Mouse (Mus musculus): ENCODE measurements around the gene Mbnl1. TPM values are rescaled to one million over a fixed set of nuclear protein-coding genes. Genes with fewer than 3 reads are reported as not detected.

Mbnl1 gene
- polyA plus RNA-seq, 1 experiment from 2014 or later = 76.3 TPM

- no peak for ATAC-seq (ENCODE audit: low read depth)
- Histone ChIP-seq H3K9me3 (ENCODE audit: control insufficient read depth, low read length) (no peaks in the 10 kb centered on the region), H3K36me3 (ENCODE audit: control insufficient read depth, insufficient read depth, low read length) (no peaks in the 10 kb centered on the region), H3K4me2 (ENCODE audit: low read depth, low read length) (peak overlapping the region; percentile 46), H3K27ac (ENCODE audit: low read depth, low read length) (no peak overlapping the region), H3K4me3 (ENCODE audit: low read depth, low read length) (no peak overlapping the region), H3K27me3 (ENCODE audit: control insufficient read depth, insufficient read depth, low read length) (no peaks in the 10 kb centered on the region), H3K9ac (replicated peaks; ENCODE audit: low read depth, low read length) (no peak overlapping the region), H3K4me1 (ENCODE audit: control insufficient read depth, insufficient read depth, low read length) (peaks cover 27% of the 10 kb centered on the region)
- WGBS = 54% methylated on average over 2 of the region's 2 CpGs
These were observed 59.2 kb downstream of the Mbnl1 start for GRCm38 (mm10) chr3:60531826-60532225.

- 22% methylated on average over 3 of the region's 3 CpGs for WGBS
- H3K27me3 ChIP-seq (ENCODE audit: control insufficient read depth, insufficient read depth, low read length) = no peaks in the 10 kb centered on the region
- ATAC-seq (ENCODE audit: low read depth) = no peak
These were observed 62.6 kb downstream of the Mbnl1 start for GRCm38 (mm10) chr3:60535224-60535623.

GRCm38 (mm10) chr3:60537063-60537462, 64.4 kb downstream of the Mbnl1 start:
- Histone ChIP-seq H3K36me3 (ENCODE audit: control insufficient read depth, insufficient read depth, low read length) (no peaks in the 10 kb centered on the region), H3K4me1 (ENCODE audit: control insufficient read depth, insufficient read depth, low read length) (no peaks in the 10 kb centered on the region), H3K27me3 (ENCODE audit: control insufficient read depth, insufficient read depth, low read length) (no peaks in the 10 kb centered on the region), H3K27ac (ENCODE audit: low read depth, low read length) (no peak overlapping the region), H3K4me3 (ENCODE audit: low read depth, low read length) (no peak overlapping the region), H3K9ac (replicated peaks; ENCODE audit: low read depth, low read length) (no peak overlapping the region), H3K9me3 (ENCODE audit: control insufficient read depth, low read length) (no peaks in the 10 kb centered on the region), H3K4me2 (ENCODE audit: low read depth, low read length) (no peak overlapping the region)
- ATAC-seq (ENCODE audit: low read depth) = no peak
- WGBS = 82% methylated on average over 2 of the region's 2 CpGs

More at GRCm38 (mm10) chr3:60535224-60535623, 62.6 kb downstream of the Mbnl1 start:
- Histone ChIP-seq H3K27ac (ENCODE audit: low read depth, low read length) (no peak overlapping the region), H3K9me3 (ENCODE audit: control insufficient read depth, low read length) (no peaks in the 10 kb centered on the region), H3K4me1 (ENCODE audit: control insufficient read depth, insufficient read depth, low read length) (peaks cover 11% of the 10 kb centered on the region), H3K4me2 (ENCODE audit: low read depth, low read length) (no peak overlapping the region), H3K9ac (replicated peaks; ENCODE audit: low read depth, low read length) (no peak overlapping the region), H3K36me3 (ENCODE audit: control insufficient read depth, insufficient read depth, low read length) (no peaks in the 10 kb centered on the region), H3K4me3 (ENCODE audit: low read depth, low read length) (no peak overlapping the region)

GRCm38 (mm10) chr3:60538214-60538971, 65.8 kb downstream of the Mbnl1 start:
- 89% methylated on average over 3 of the region's 3 CpGs for WGBS
- Histone ChIP-seq H3K36me3 (ENCODE audit: control insufficient read depth, insufficient read depth, low read length) (no peaks in the 10 kb centered on the region), H3K9me3 (ENCODE audit: control insufficient read depth, low read length) (no peaks in the 10 kb centered on the region), H3K4me1 (ENCODE audit: control insufficient read depth, insufficient read depth, low read length) (no peaks in the 10 kb centered on the region), H3K9ac (replicated peaks; ENCODE audit: low read depth, low read length) (no peak overlapping the region), H3K27me3 (ENCODE audit: control insufficient read depth, insufficient read depth, low read length) (no peaks in the 10 kb centered on the region), H3K4me3 (ENCODE audit: low read depth, low read length) (no peak overlapping the region), H3K4me2 (ENCODE audit: low read depth, low read length) (no peak overlapping the region), H3K27ac (ENCODE audit: low read depth, low read length) (no peak overlapping the region)
- no peak for ATAC-seq (ENCODE audit: low read depth)

- no peak overlapping the region for H3K4me2 ChIP-seq (ENCODE audit: low read depth, low read length)
- H3K27me3 ChIP-seq (ENCODE audit: control insufficient read depth, insufficient read depth, low read length) = no peaks in the 10 kb centered on the region
- ATAC-seq (ENCODE audit: low read depth) = no peak
- no peaks in the 10 kb centered on the region for H3K4me1 ChIP-seq (ENCODE audit: control insufficient read depth, insufficient read depth, low read length)
- H3K9ac ChIP-seq (replicated peaks; ENCODE audit: low read depth, low read length) = no peak overlapping the region
- H3K9me3 ChIP-seq (ENCODE audit: control insufficient read depth, low read length) = no peaks in the 10 kb centered on the region
- no peaks in the 10 kb centered on the region for H3K36me3 ChIP-seq (ENCODE audit: control insufficient read depth, insufficient read depth, low read length)
- no peak overlapping the region for H3K4me3 ChIP-seq (ENCODE audit: low read depth, low read length)
- no peak overlapping the region for H3K27ac ChIP-seq (ENCODE audit: low read depth, low read length)
- WGBS = 90% methylated on average over 4 of the region's 4 CpGs
These were observed 68.5 kb downstream of the Mbnl1 start for GRCm38 (mm10) chr3:60541121-60541520.

- Histone ChIP-seq H3K4me2 (ENCODE audit: low read depth, low read length) (no peak overlapping the region), H3K9ac (replicated peaks; ENCODE audit: low read depth, low read length) (no peak overlapping the region), H3K27me3 (ENCODE audit: control insufficient read depth, insufficient read depth, low read length) (no peaks in the 10 kb centered on the region), H3K36me3 (ENCODE audit: control insufficient read depth, insufficient read depth, low read length) (no peaks in the 10 kb centered on the region), H3K4me3 (ENCODE audit: low read depth, low read length) (no peak overlapping the region), H3K27ac (ENCODE audit: low read depth, low read length) (no peak overlapping the region), H3K4me1 (ENCODE audit: control insufficient read depth, insufficient read depth, low read length) (no peaks in the 10 kb centered on the region), H3K9me3 (ENCODE audit: control insufficient read depth, low read length) (no peaks in the 10 kb centered on the region)
- no peak for ATAC-seq (ENCODE audit: low read depth)
- 82% methylated on average over 9 of the region's 9 CpGs for WGBS
These were observed 73.6 kb downstream of the Mbnl1 start for GRCm38 (mm10) chr3:60546196-60546595.

GRCm38 (mm10) chr3:60546904-60547303, 74.3 kb downstream of the Mbnl1 start:
- Histone ChIP-seq H3K27ac (ENCODE audit: low read depth, low read length) (no peak overlapping the region), H3K9me3 (ENCODE audit: control insufficient read depth, low read length) (no peaks in the 10 kb centered on the region), H3K4me2 (ENCODE audit: low read depth, low read length) (no peak overlapping the region), H3K27me3 (ENCODE audit: control insufficient read depth, insufficient read depth, low read length) (no peaks in the 10 kb centered on the region), H3K36me3 (ENCODE audit: control insufficient read depth, insufficient read depth, low read length) (no peaks in the 10 kb centered on the region), H3K4me1 (ENCODE audit: control insufficient read depth, insufficient read depth, low read length) (no peaks in the 10 kb centered on the region), H3K4me3 (ENCODE audit: low read depth, low read length) (no peak overlapping the region), H3K9ac (replicated peaks; ENCODE audit: low read depth, low read length) (no peak overlapping the region)
- no peak for ATAC-seq (ENCODE audit: low read depth)
- WGBS = 86% methylated on average over 4 of the region's 4 CpGs

DNA sequence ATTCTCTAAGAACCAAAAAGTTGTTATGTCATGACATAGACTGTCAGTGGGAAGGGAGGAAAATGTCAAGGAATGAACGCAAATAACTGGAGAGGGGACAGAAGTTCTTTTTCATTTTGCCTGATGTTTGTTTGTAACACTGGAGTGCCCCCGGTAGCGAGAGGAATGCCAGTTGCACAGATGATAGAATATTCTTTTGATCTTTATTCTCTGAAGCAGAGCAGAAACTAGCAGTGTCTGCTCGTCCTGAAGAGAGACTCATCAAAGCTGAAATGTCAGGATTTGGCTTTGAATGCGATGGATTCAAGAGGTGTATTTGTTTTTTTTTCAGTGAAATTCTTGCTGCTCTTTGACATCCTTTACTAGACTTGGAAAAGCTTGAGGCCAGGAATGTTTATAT, 77.9 kb downstream of the Mbnl1 start:
- ATAC-seq (ENCODE audit: low read depth) = no peak
- H3K27ac ChIP-seq (ENCODE audit: low read depth, low read length) = no peak overlapping the region
- H3K4me2 ChIP-seq (ENCODE audit: low read depth, low read length) = no peak overlapping the region
- no peaks in the 10 kb centered on the region for H3K27me3 ChIP-seq (ENCODE audit: control insufficient read depth, insufficient read depth, low read length)
- no peak overlapping the region for H3K9ac ChIP-seq (replicated peaks; ENCODE audit: low read depth, low read length)
- H3K4me3 ChIP-seq (ENCODE audit: low read depth, low read length) = no peak overlapping the region
- H3K9me3 ChIP-seq (ENCODE audit: control insufficient read depth, low read length) = no peaks in the 10 kb centered on the region
- no peaks in the 10 kb centered on the region for H3K4me1 ChIP-seq (ENCODE audit: control insufficient read depth, insufficient read depth, low read length)
- 73% methylated on average over 5 of the region's 5 CpGs for WGBS
- no peaks in the 10 kb centered on the region for H3K36me3 ChIP-seq (ENCODE audit: control insufficient read depth, insufficient read depth, low read length)

DNA sequence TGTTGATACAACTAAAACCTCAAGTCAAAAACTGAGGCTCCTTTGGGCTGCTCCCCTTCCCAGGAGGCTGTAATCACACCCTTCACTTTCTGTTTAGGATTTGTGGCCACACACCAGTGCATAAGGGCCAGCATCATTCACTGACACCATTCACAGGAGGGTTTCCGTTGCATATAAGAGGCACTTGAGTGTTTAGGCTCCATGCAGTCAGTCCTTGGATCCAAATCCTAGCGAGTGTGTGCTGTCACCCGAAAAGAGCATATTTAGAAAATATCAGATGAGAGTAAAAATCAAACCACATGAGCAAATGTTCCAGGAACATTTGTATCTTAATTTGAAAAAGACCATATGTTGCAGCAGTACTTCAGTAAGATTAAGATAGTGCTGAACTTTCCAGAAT, 79.0 kb downstream of the Mbnl1 start:
- WGBS = 77% methylated on average over 3 of the region's 3 CpGs
- no peak overlapping the region for H3K27ac ChIP-seq (ENCODE audit: low read depth, low read length)
- ATAC-seq (ENCODE audit: low read depth) = no peak

More for the DNA sequence above, 79.0 kb downstream of the Mbnl1 start:
- Histone ChIP-seq H3K27me3 (ENCODE audit: control insufficient read depth, insufficient read depth, low read length) (no peaks in the 10 kb centered on the region), H3K4me2 (ENCODE audit: low read depth, low read length) (no peak overlapping the region), H3K4me1 (ENCODE audit: control insufficient read depth, insufficient read depth, low read length) (no peaks in the 10 kb centered on the region), H3K9ac (replicated peaks; ENCODE audit: low read depth, low read length) (no peak overlapping the region), H3K36me3 (ENCODE audit: control insufficient read depth, insufficient read depth, low read length) (no peaks in the 10 kb centered on the region), H3K9me3 (ENCODE audit: control insufficient read depth, low read length) (no peaks in the 10 kb centered on the region), H3K4me3 (ENCODE audit: low read depth, low read length) (no peak overlapping the region)
